Mouse (Mus musculus) cortical plate, adult 2 months (tissue): ENCODE measurements around the gene Zzz3.

Experiments
- CTCF ChIP-seq: fragments of 200-500 bp; IDR thresholded peaks from 2 replicates; pipeline ENCODE4 v1.5.1; 2011; ENCODE audit warnings: mild to moderate bottlenecking, control low read depth, low read length; ENCODE audit not compliant: insufficient read depth; ENCODE audit errors: extremely low read depth
- POLR2A ChIP-seq: fragments of 200-500 bp; IDR thresholded peaks from 2 replicates; pipeline ENCODE4 v1.6.1; 2011; ENCODE audit warnings: mild to moderate bottlenecking, low read length, control low read depth; ENCODE audit not compliant: insufficient read depth; ENCODE audit errors: extremely low read depth

GRCm38 (mm10) chr3:152460802-152461201 lies 65.5 kb downstream of the Zzz3 start:
- TF ChIP-seq CTCF, result no peak
- TF ChIP-seq POLR2A, result no peak
